Mouse (Mus musculus) CH12.LX (cell line): Measurements from ENCODE around the gene Nufip2. TPM values are rescaled to one million over a fixed set of nuclear protein-coding genes. Genes with fewer than 3 reads are reported as not detected.
"Not testable (repeated sequence)": the region's sequence is repeated elsewhere in the genome, so short reads cannot be mapped to it uniquely, and the experiment has no call there.

Experiments used
- DNase-seq: peaks from one replicate; pipeline ENCODE4 v3.0.0-alpha.2; 2013; ENCODE audit errors: extremely low read depth
- H3K27ac ChIP-seq: 2 replicates; pipeline ENCODE4 v1.5.1; 2012; ENCODE audit warnings: low read depth, mild to moderate bottlenecking, control low read depth, moderate library complexity; ENCODE audit not compliant: insufficient read depth
- H3K27me3 ChIP-seq: replicated peaks from 2 replicates; pipeline ENCODE3; 2012; ENCODE audit warnings: inconsistent platforms
- H3K36me3 ChIP-seq, 2 experiments: replicated peaks in 1 of 2; 2 replicates each; pipeline versions ENCODE3 to v1.6.1; 2012; ENCODE audit warnings: inconsistent platforms in 1 of 2, low read length in 1 of 2, mild to moderate bottlenecking in 1 of 2, mixed read lengths in 1 of 2, moderate library complexity in 1 of 2; ENCODE audit not compliant: control insufficient read depth in 1 of 2, insufficient read depth in 1 of 2
- H3K4me1 ChIP-seq, 2 experiments: 2 replicates each; pipeline ENCODE4 v1.6.1; 2012; ENCODE audit warnings: inconsistent platforms in 1 of 2, moderate library complexity in 1 of 2; ENCODE audit not compliant: insufficient read depth in 2 of 2, control insufficient read depth in 1 of 2
- H3K4me2 ChIP-seq: 2 replicates; pipeline ENCODE4 v1.6.1; 2012; ENCODE audit warnings: low read depth, mild to moderate bottlenecking, control low read depth; ENCODE audit not compliant: poor library complexity, insufficient read depth, severe bottlenecking
- H3K4me3 ChIP-seq, 3 experiments: fragments of 150-350 bp in 1 of 3; sonication (generic) in 1 of 3; replicated peaks in 1 of 3; 2 replicates each; pipeline versions ENCODE3 to v1.5.1; 2011 to 2012; ENCODE audit warnings: low read depth in 2 of 3, low read length in 2 of 3, mild to moderate bottlenecking in 2 of 3, moderate library complexity in 2 of 3, control low read depth in 1 of 3, improper control_type of control experiment in 1 of 3, inconsistent platforms in 1 of 3, mixed read lengths in 1 of 3; ENCODE audit not compliant: poor library complexity in 1 of 3
- H3K79me2 ChIP-seq: replicated peaks from 2 replicates; pipeline ENCODE4 v1.6.1; 2012; ENCODE audit warnings: mild to moderate bottlenecking, moderate library complexity; ENCODE audit not compliant: control insufficient read depth, poor library complexity, insufficient read depth, severe bottlenecking; ENCODE audit errors: extremely low read depth
- H3K9ac ChIP-seq: 2 replicates; pipeline ENCODE4 v1.6.1; 2012; ENCODE audit warnings: low read depth, mild to moderate bottlenecking, control low read depth, moderate library complexity; ENCODE audit not compliant: insufficient read depth
- H3K9me3 ChIP-seq: replicated peaks from 2 replicates; pipeline ENCODE3; 2012; ENCODE audit warnings: low read length, inconsistent platforms, mixed read lengths
- CTCF ChIP-seq, 2 experiments: IDR thresholded peaks in 1 of 2; conservative IDR thresholded peaks in 1 of 2; 2 replicates each; pipeline ENCODE4 v1.5.1; 2011 to 2012; ENCODE audit warnings: low read depth in 2 of 2, low read length in 2 of 2, improper control_type of control experiment in 1 of 2, inconsistent platforms in 1 of 2, mild to moderate bottlenecking in 1 of 2, moderate library complexity in 1 of 2
- ETS1 ChIP-seq: conservative IDR thresholded peaks from 2 replicates; pipeline ENCODE4 v1.6.1; 2012; ENCODE audit warnings: low read depth, mild to moderate bottlenecking, inconsistent platforms, low read length, improper control_type of control experiment, moderate library complexity
- HCFC1 ChIP-seq: IDR thresholded peaks from 2 replicates; pipeline ENCODE4 v1.6.1; 2012; ENCODE audit warnings: low read depth, mild to moderate bottlenecking, inconsistent platforms, low read length, improper control_type of control experiment
- KAT2A ChIP-seq: IDR thresholded peaks from 2 replicates; pipeline ENCODE4 v1.6.1; 2012; ENCODE audit warnings: low read length, improper control_type of control experiment, inconsistent platforms; ENCODE audit not compliant: insufficient replicate concordance
- PAX5 ChIP-seq: IDR thresholded peaks from 2 replicates; pipeline ENCODE4 v1.6.1; 2012; ENCODE audit warnings: low read length, inconsistent platforms, mixed read lengths
- POLR2A ChIP-seq: IDR thresholded peaks from 2 replicates; pipeline ENCODE4 v1.6.1; 2011; ENCODE audit warnings: low read depth, mild to moderate bottlenecking, improper control_type of control experiment, low read length
- POLR2AphosphoS2 ChIP-seq: IDR thresholded peaks from 2 replicates; pipeline ENCODE4 v1.6.1; 2011; ENCODE audit warnings: low read depth, low read length, improper control_type of control experiment
- SMC3 ChIP-seq: IDR thresholded peaks from 2 replicates; pipeline ENCODE4 v1.6.1; 2011; ENCODE audit warnings: low read depth, low read length, improper control_type of control experiment
- TBP ChIP-seq: conservative IDR thresholded peaks from 2 replicates; pipeline ENCODE4 v1.6.1; 2011; ENCODE audit warnings: low read depth, low read length, improper control_type of control experiment
- UBTF ChIP-seq: IDR thresholded peaks from 2 replicates; pipeline ENCODE4 v1.6.1; 2012; ENCODE audit warnings: low read depth, mild to moderate bottlenecking, inconsistent platforms, low read length, improper control_type of control experiment, moderate library complexity
- USF1 ChIP-seq: IDR thresholded peaks from 2 replicates; pipeline ENCODE4 v1.6.1; 2014; ENCODE audit warnings: low read depth, mild to moderate bottlenecking, inconsistent platforms, low read length, improper control_type of control experiment
- USF2 ChIP-seq: conservative IDR thresholded peaks from 2 replicates; pipeline ENCODE4 v1.6.1; 2011; ENCODE audit warnings: low read depth, low read length, improper control_type of control experiment
- ZC3H11A ChIP-seq: IDR thresholded peaks from 2 replicates; pipeline ENCODE4 v1.6.1; 2012; ENCODE audit warnings: low read depth, mild to moderate bottlenecking, inconsistent platforms, low read length, improper control_type of control experiment
- ZMIZ1 ChIP-seq: IDR thresholded peaks from 2 replicates; pipeline ENCODE4 v1.6.1; 2012; ENCODE audit warnings: low read depth, mild to moderate bottlenecking, inconsistent platforms, low read length, improper control_type of control experiment
- ZNF384 ChIP-seq: IDR thresholded peaks from 2 replicates; pipeline ENCODE4 v1.6.1; 2012; ENCODE audit warnings: low read depth, low read length, improper control_type of control experiment, inconsistent platforms
- dilution Hi-C: fragments of 300-500 bp; cut with MboI; formaldehyde crosslinking; loops from 2 replicates; pipeline ENCODE4 v1.14.3; 2020; ENCODE audit warnings: low sequenced_read_pairs; ENCODE audit not compliant: extremely low pct_unique_long_range_greater_than_20kb, extremely low pct_ligation_motif_present
- in situ Hi-C: fragments of 300-500 bp; cut with MboI; formaldehyde crosslinking; loops from 3 replicates; pipeline ENCODE4 v1.14.3; 2019; ENCODE audit warnings: low sequenced_read_pairs, low pct_ligation_motif_present, low pct_unique_long_range_greater_than_20kb, mixed read lengths
- polyA plus RNA-seq: library from polyadenylated mRNA; unstranded; fragments of >175 nt; gene quantifications from 2 replicates; pipeline ENCODE4 v1.2.1, GENCODE M21; 2012; ENCODE audit warnings: low read depth; ENCODE audit not compliant: insufficient read length
- total RNA-seq, 2 experiments: library from RNA; depleted of rRNA; stranded (reverse); fragments of 300-350 nt in 1 of 2; fragments of >200 nt in 1 of 2; gene quantifications; 2 replicates each; pipeline ENCODE4 v1.2.3; 2012 to 2014

Nufip2 gene
- total and polyA plus RNA-seq, 3 experiments, result 29.6 to 53.6 (median 41.2) TPM

- no peak for TF ChIP-seq HCFC1
- TF ChIP-seq KAT2A, result no peak
- TF ChIP-seq TBP, result no peak
- TF ChIP-seq POLR2AphosphoS2, result no peak
- in situ Hi-C loops (no loop called here), dilution Hi-C loops (no loop called here)
- H3K4me3 ChIP-seq, result no peak overlapping the region
- H3K4me2 ChIP-seq, result no peak overlapping the region
- H3K4me1 ChIP-seq, result no peaks in the 10 kb centered on the region
- H3K27ac ChIP-seq, result no peak overlapping the region
- H3K36me3 ChIP-seq, result no peaks in the 10 kb centered on the region
- no peak for DNase-seq
- H3K9me3 ChIP-seq, result peaks cover 7% of the 10 kb centered on the region
- H3K27me3 ChIP-seq, result no peaks in the 10 kb centered on the region
- no peaks in the 10 kb centered on the region for H3K79me2 ChIP-seq
- H3K9ac ChIP-seq, result no peak overlapping the region
Measured at GRCm38 (mm10) chr11:77664046-77664445, 21.9 kb upstream of the Nufip2 start.

DNA sequence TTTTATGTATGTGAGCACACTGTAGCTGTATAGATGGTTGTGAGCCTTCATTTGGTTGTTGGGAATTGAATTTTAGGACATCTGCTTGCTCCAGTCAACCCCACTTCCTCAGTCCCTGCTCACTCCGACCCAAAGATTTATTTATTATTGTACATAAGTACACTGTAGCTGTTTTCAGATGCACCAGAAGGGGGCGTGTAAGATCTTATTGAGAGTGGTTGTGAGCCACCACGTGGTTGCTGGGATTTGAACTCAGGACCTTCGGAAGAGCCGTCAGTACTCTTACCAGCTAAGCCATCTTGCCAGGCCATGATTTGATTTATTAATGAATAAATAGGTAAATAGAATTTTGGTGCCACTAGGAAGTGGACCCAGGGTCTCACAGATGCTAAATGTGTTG, 20.6 kb upstream of the Nufip2 start:
- in situ Hi-C loops, dilution Hi-C loops: not testable (repeated sequence)

DNA sequence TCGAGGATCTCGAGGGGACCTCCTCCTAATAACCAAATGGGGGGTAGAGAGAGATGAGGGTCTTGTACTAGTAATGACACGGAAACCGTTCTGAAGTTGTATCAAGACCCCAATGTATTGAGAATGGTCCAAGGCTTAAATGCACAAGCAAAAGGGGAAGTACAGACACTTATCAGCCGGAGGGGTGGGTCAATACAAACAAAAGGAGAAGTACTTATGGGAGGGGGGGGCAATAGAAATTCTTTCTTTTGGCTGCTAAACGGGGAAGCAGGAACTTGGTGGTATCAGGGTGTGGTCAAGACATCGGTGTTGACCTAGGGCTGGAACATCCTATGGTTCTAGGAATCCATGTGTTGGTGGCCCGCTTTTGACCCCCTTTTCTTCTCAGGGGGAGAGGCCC, 19.2 kb upstream of the Nufip2 start:
- H3K4me1 ChIP-seq, H3K4me3 ChIP-seq, H3K9ac ChIP-seq, H3K36me3 ChIP-seq, dilution Hi-C loops, H3K4me2 ChIP-seq, DNase-seq, in situ Hi-C loops, H3K27me3 ChIP-seq, H3K79me2 ChIP-seq, H3K9me3 ChIP-seq, H3K27ac ChIP-seq: not testable (repeated sequence)

More for the DNA sequence above, 20.6 kb upstream of the Nufip2 start:
- H3K27ac ChIP-seq, H3K9me3 ChIP-seq, H3K36me3 ChIP-seq, H3K4me2 ChIP-seq, H3K27me3 ChIP-seq, H3K9ac ChIP-seq, H3K4me1 ChIP-seq, DNase-seq, H3K4me3 ChIP-seq, H3K79me2 ChIP-seq: not testable (repeated sequence)

- dilution Hi-C loops, result no loop called here
- H3K4me2 ChIP-seq, result no peak overlapping the region
- no peaks in the 10 kb centered on the region for H3K79me2 ChIP-seq
- H3K27me3 ChIP-seq, result no peaks in the 10 kb centered on the region
- TF ChIP-seq UBTF (no peak), USF1 (no peak), CTCF (conservative IDR thresholded peaks at IDR 0.05 in 1 of 2, IDR thresholded peaks at IDR 0.05 in 1 of 2; ENCODE audit: low read depth in 2 of 2, low read length in 2 of 2) (no peak), ETS1 (no peak), ZMIZ1 (no peak), ZC3H11A (no peak), USF2 (no peak), PAX5 (no peak), ZNF384 (no peak), SMC3 (no peak), POLR2A (no peak)
- no peaks in the 10 kb centered on the region for H3K4me1 ChIP-seq
- no peak for DNase-seq
- no peaks in the 10 kb centered on the region for H3K36me3 ChIP-seq
- peaks cover 4% of the 10 kb centered on the region for H3K9me3 ChIP-seq
- H3K27ac ChIP-seq, result no peak overlapping the region
- H3K4me3 ChIP-seq, result no peak overlapping the region
- no peak overlapping the region for H3K9ac ChIP-seq
- in situ Hi-C loops, result no loop called here
Measured at GRCm38 (mm10) chr11:77672746-77673145, 13.2 kb upstream of the Nufip2 start.
